Mouse (Mus musculus): Measurements from ENCODE around the gene Trim71.

DNA sequence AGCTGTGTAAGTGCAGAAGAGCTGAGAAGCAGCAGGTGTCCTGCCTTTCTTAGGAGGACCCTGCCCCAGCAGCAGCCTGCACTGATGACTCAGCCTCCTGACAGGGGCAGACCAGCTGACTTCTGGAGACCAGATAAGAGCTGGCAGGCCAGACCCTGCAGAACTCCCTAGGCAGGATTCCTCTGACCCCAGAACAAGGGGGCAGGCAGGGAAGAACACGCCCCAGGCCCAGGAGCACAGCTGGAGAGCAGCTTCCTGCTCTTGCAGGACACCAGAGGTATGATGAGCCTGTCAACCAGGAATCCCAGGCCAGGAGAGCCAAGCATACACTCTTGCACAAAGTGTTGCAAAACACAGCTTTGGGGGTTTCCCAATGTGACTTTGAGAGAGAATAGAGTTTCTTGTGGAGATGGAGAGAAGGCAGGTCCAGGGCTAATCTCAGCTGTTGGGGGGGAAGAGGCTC, 22.9 kb downstream of the Trim71 start:
- no peak for TF ChIP-seq POLR2A (IDR thresholded peaks at IDR 0.05; ENCODE audit: control insufficient read depth in 1 of 2, insufficient read depth in 1 of 2, low read depth in 1 of 2, low read length in 2 of 2, poor library complexity in 1 of 2)
- no peak for TF ChIP-seq CTCF (IDR thresholded peaks at IDR 0.05 in 2 of 3, conservative IDR thresholded peaks at IDR 0.05 in 1 of 3; ENCODE audit: control insufficient read depth in 1 of 3, insufficient read depth in 1 of 3, low read depth in 2 of 3, low read length in 3 of 3, poor library complexity in 1 of 3, severe bottlenecking in 1 of 3)
- TF ChIP-seq MAX (IDR thresholded peaks at IDR 0.05; ENCODE audit: low read length): no peak
- no peak for TF ChIP-seq USF1 (IDR thresholded peaks at IDR 0.05; ENCODE audit: low read depth, low read length)
- no peak for TF ChIP-seq SIN3A (IDR thresholded peaks at IDR 0.05; ENCODE audit: low read length)
- TF ChIP-seq GATA1 (IDR thresholded peaks at IDR 0.05; ENCODE audit: low read depth, low read length): no peak
- no peak for TF ChIP-seq ZNF384 (IDR thresholded peaks at IDR 0.05; ENCODE audit: low read depth, low read length)

Measured in MEL (cell line).